Mouse (Mus musculus) neutrophil, adult 83 days (primary cell): ENCODE results near the gene Fibcd1. TPM values are rescaled to one million over a fixed set of nuclear protein-coding genes. Genes with fewer than 3 reads are reported as not detected.

Source experiments
- total RNA-seq, 2 experiments: library from RNA; stranded (reverse); gene quantifications; one replicate each; pipeline ENCODE4 v1.2.4; 2023

Fibcd1 gene
- not detected for total RNA-seq

DNA sequence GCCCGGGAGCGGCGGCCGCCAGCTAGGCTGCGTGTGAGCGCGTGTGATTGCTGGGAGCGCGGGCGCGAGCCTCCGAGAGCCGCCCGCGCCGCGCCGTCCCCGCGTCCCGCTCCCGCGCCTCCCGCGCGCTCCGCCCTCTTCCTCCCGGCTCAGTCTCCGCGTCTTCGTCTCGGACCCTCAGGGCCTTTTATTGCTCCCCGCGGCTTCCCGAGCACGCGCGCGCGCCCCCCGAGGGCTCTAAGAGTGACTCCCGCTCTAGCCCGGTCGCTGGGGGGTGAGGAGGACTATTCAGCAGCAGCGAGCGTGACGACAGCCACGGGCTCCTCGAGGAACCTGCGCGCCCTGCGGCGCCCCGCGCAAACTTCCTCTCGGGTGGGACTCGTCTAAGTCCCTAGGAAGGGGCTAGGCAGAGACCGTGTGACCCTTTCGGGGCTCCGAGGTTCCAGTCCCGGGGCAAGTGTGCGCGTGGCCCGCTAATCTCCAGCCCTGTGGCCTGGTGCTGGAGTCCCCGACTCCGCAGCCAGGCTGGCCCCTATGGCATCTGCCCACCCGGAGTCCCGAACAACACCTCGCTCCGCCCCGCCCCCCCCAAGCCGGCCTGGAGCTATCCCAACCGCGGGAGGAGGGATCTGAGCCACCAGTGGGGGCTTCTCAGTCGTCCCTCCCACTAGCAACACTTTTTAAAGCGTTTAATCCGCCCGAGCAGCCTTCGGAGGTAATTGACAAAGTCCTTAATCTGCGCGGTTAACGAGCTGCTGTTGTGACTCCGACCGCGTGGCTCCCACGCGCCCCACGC lies at the start of gene Fibcd1:
Gene Fibcd1, minus strand, starts transcription at position 110 of the 796 bp plus-strand sequence.

GRCm38 (mm10) chr2:31887030-31887429 lies 41.2 kb upstream of the Fibcd1 start, which contains the start of gene Lamc3:
Gene Lamc3, plus strand, starts transcription at chr2:31887291.

GRCm38 (mm10) chr2:31810444-31810843 lies 35.4 kb downstream of the Fibcd1 start, which contains the start of gene Qrfp:
Gene Qrfp, minus strand, starts transcription at chr2:31810580.

Other genes with a start within 250 kb of the Fibcd1 start
- gene Prdm12, start 206.0 kb downstream of the Fibcd1 start, total RNA-seq, result not detected
- gene Exosc2, start 175.3 kb downstream of the Fibcd1 start, total RNA-seq, result 10 to 100 TPM; 12.3 to 15.9 TPM
- 10 to 100 TPM; 38.1 to 39.0 TPM for gene Abl1, start 157.6 kb downstream of the Fibcd1 start, total RNA-seq
- gene Qrfp, start 35.4 kb downstream of the Fibcd1 start, total RNA-seq, result under 1 TPM in 1 of 2 experiments, not detected in 1; 0.20 TPM
- not detected for gene Lamc3, start 41.3 kb upstream of the Fibcd1 start, total RNA-seq
- not detected for gene Aif1l, start 104.1 kb upstream of the Fibcd1 start, total RNA-seq
- 10 to 100 TPM; 58.8 to 63.5 TPM for gene Nup214, start 128.4 kb upstream of the Fibcd1 start, total RNA-seq
- 10 to 100 TPM; 12.5 to 17.8 TPM for gene Fam78a, start 238.9 kb upstream of the Fibcd1 start, total RNA-seq
- gene Plpp7, start 249.5 kb upstream of the Fibcd1 start, total RNA-seq, result under 1 TPM; 0.38 to 0.46 TPM